Mouse (Mus musculus): Measurements from ENCODE around the gene Sh2d2a. TPM values are rescaled to one million over a fixed set of nuclear protein-coding genes. Genes with fewer than 3 reads are reported as not detected.
"Not testable (repeated sequence)": the region's sequence is repeated elsewhere in the genome, so short reads cannot be mapped to it uniquely, and the experiment has no call there.

The Sh2d2a gene
- polyA plus RNA-seq, 1 experiment from 2014 or later: 8.9 TPM

DNA sequence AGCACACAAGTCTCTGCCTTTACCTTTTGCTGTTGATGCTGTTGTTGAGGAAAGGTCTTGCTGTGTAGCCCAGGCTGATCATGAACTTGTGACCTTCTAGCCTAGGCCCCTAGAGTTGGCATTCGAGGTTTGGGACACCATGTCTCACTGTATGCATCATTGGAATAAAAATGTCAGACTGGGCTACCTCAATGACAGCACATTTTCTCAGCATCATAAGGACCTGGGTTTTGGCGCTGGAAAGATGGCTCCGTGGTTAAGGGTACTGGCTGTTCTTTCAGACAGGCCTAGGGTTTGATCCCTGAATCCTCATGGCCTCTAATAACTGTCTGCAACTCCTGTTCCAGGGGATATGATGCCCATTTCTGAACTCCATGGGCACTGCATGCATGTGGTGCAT is 53.2 kb downstream of the Sh2d2a start:
- H3K4me1 ChIP-seq (ENCODE audit: control insufficient read depth, insufficient read depth, low read length): no peaks in the 10 kb centered on the region
- no peak overlapping the region for H3K27ac ChIP-seq (ENCODE audit: low read length)

DNA sequence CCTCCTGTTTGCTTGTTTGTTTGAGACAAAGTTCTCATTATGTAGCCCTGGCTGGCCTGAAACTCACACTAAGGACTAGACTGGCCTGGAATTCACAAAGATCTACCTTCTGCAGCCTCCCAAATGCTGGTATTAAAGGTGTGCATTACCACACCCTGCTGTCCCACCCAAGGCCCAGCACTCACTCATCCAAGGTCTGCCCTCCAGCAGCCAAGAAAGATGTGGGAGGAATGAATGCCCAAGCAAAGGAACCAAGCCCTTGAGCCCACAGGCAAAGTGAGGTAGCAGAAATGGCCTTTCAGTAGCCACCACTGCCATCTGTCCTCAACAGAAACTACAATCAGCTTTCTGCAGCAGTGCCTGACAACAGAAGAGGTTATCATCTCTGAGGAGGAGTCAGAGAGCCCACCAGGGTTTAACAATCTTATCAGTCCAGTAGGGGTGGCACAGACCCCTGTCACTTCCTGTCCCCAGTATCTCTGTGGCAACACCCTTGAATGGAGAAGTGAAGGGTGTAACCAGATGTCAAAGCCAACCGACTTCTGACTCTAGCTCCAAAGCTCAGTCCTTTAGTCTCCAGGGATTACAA is 54.6 kb downstream of the Sh2d2a start:
- Histone ChIP-seq H3K4me2 (ENCODE audit: low read depth, low read length) (no peak overlapping the region), H3K4me1 (ENCODE audit: control insufficient read depth, insufficient read depth, low read length) (no peaks in the 10 kb centered on the region), H3K36me3 (ENCODE audit: control insufficient read depth, insufficient read depth) (no peaks in the 10 kb centered on the region), H3K27me3 (ENCODE audit: control insufficient read depth, insufficient read depth, low read length) (no peaks in the 10 kb centered on the region), H3K9ac (ENCODE audit: low read length) (no peak overlapping the region), H3K4me3 (ENCODE audit: low read length) (no peak overlapping the region), H3K9me3 (replicated peaks; ENCODE audit: control insufficient read depth, low read length) (no peaks in the 10 kb centered on the region), H3K27ac (ENCODE audit: low read length) (no peak overlapping the region)
- ATAC-seq (replicated peaks; ENCODE audit: extremely low read depth, insufficient read depth, low FRiP score): no peak
- WGBS: 9% methylated on average over 1 of the region's 1 CpGs

More for the DNA sequence above, 53.2 kb downstream of the Sh2d2a start:
- ATAC-seq (replicated peaks; ENCODE audit: extremely low read depth, insufficient read depth, low FRiP score): no peak
- H3K9me3 ChIP-seq (replicated peaks; ENCODE audit: control insufficient read depth, low read length): no peaks in the 10 kb centered on the region
- H3K27me3 ChIP-seq (ENCODE audit: control insufficient read depth, insufficient read depth, low read length): no peaks in the 10 kb centered on the region
- H3K9ac ChIP-seq (ENCODE audit: low read length): no peak overlapping the region
- no peaks in the 10 kb centered on the region for H3K36me3 ChIP-seq (ENCODE audit: control insufficient read depth, insufficient read depth)
- no peak overlapping the region for H3K4me3 ChIP-seq (ENCODE audit: low read length)
- whole genome bisulfite sequencing: 74% methylated on average over 3 of the region's 3 CpGs
- no peak overlapping the region for H3K4me2 ChIP-seq (ENCODE audit: low read depth, low read length)

DNA sequence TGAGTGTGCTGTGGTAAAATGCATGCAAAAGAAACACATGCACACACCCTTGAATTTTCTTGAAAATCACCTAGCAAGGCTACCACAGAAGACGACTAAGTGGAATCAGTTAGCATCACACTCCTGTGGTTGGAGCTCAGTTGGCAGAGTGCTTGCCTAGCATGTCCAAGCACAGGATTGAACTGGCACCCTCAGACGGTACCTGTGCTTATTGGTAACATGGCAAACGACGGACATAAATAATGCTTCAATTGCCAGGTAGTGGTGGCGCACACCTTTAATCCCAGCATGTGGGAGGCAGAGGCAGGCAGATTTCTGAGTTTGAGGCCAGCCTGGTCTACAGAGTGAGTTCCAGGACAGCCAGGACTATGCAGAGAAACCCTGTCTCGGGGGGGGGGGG is 55.4 kb downstream of the Sh2d2a start:
- ATAC-seq (replicated peaks; ENCODE audit: extremely low read depth, insufficient read depth, low FRiP score); H3K9me3 ChIP-seq (replicated peaks; ENCODE audit: control insufficient read depth, low read length); H3K27me3 ChIP-seq (ENCODE audit: control insufficient read depth, insufficient read depth, low read length); H3K36me3 ChIP-seq (ENCODE audit: control insufficient read depth, insufficient read depth); H3K9ac ChIP-seq (ENCODE audit: low read length); H3K4me3 ChIP-seq (ENCODE audit: low read length); H3K27ac ChIP-seq (ENCODE audit: low read length); H3K4me1 ChIP-seq (ENCODE audit: control insufficient read depth, insufficient read depth, low read length); H3K4me2 ChIP-seq (ENCODE audit: low read depth, low read length): not testable (repeated sequence)
- WGBS: 73% methylated on average over 6 of the region's 6 CpGs

DNA sequence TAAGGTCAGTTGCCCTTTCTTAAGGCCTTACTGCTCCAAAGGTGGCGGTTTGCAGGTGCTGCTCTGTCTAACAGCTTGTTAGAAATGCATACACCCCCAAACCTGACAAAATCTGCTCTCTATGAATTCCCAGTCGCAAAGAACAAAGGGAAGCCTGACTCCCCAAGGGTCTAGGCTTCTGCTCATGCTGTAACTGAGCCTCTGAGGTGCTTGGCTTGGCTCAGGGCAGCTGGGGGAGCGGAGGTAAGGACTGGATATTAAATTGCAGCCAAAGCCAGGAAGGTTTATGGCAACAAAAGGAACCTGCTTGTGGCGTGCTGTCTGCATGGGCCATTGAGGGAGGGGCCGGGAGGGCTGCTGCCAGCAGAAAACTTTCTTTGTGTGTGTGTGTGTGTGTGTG is 57.3 kb downstream of the Sh2d2a start:
- peaks cover 13% of the 10 kb centered on the region for H3K4me1 ChIP-seq (ENCODE audit: control insufficient read depth, insufficient read depth, low read length)
- no peak overlapping the region for H3K4me2 ChIP-seq (ENCODE audit: low read depth, low read length)
- WGBS: 61% methylated on average over 5 of the region's 5 CpGs
- no peaks in the 10 kb centered on the region for H3K36me3 ChIP-seq (ENCODE audit: control insufficient read depth, insufficient read depth)
- H3K27ac ChIP-seq (ENCODE audit: low read length): no peak overlapping the region
- H3K4me3 ChIP-seq (ENCODE audit: low read length): no peak overlapping the region
- no peaks in the 10 kb centered on the region for H3K27me3 ChIP-seq (ENCODE audit: control insufficient read depth, insufficient read depth, low read length)
- no peaks in the 10 kb centered on the region for H3K9me3 ChIP-seq (replicated peaks; ENCODE audit: control insufficient read depth, low read length)
- no peak for ATAC-seq (replicated peaks; ENCODE audit: extremely low read depth, insufficient read depth, low FRiP score)
- no peak overlapping the region for H3K9ac ChIP-seq (ENCODE audit: low read length)

Other genes with a start within 250 kb of the Sh2d2a start
- gene Arhgef11, start 229.2 kb upstream of the Sh2d2a start, polyA plus RNA-seq (2015; fragmentation: Nextera tagmentation; extraction: Ambion mirVana): 7.6 and 10.0 TPM in 2 replicates
- 0.71 and 0.87 TPM in 2 replicates for gene Lrrc71, start 98.1 kb upstream of the Sh2d2a start, polyA plus RNA-seq (2015; fragmentation: Nextera tagmentation; extraction: Ambion mirVana)
- 0.39 and 0.44 TPM in 2 replicates for gene Ntrk1, start 51.6 kb upstream of the Sh2d2a start, polyA plus RNA-seq (2015; fragmentation: Nextera tagmentation; extraction: Ambion mirVana)
- not detected in 2 replicates for gene Insrr, start 49.8 kb upstream of the Sh2d2a start, polyA plus RNA-seq (2015; fragmentation: Nextera tagmentation; extraction: Ambion mirVana)
- 19.4 and 21.5 TPM in 2 replicates for gene Pear1, start 22.4 kb upstream of the Sh2d2a start, polyA plus RNA-seq (2015; fragmentation: Nextera tagmentation; extraction: Ambion mirVana)
- 10.6 and 12.1 TPM in 2 replicates for gene Prcc, start 38.9 kb downstream of the Sh2d2a start, polyA plus RNA-seq (2015; fragmentation: Nextera tagmentation; extraction: Ambion mirVana)
- gene Hdgf, start 59.6 kb downstream of the Sh2d2a start, polyA plus RNA-seq (2015; fragmentation: Nextera tagmentation; extraction: Ambion mirVana): 74.3 and 134 TPM in 2 replicates
- gene Mrpl24, start 72.8 kb downstream of the Sh2d2a start, polyA plus RNA-seq (2015; fragmentation: Nextera tagmentation; extraction: Ambion mirVana): 66.1 and 68.4 TPM in 2 replicates
- 29.2 and 29.4 TPM in 2 replicates for gene Isg20l2, start 83.6 kb downstream of the Sh2d2a start, polyA plus RNA-seq (2015; fragmentation: Nextera tagmentation; extraction: Ambion mirVana)
- gene Rrnad1, start 84.0 kb downstream of the Sh2d2a start, polyA plus RNA-seq (2015; fragmentation: Nextera tagmentation; extraction: Ambion mirVana): 14.0 and 15.1 TPM in 2 replicates
- gene Crabp2, start 101.9 kb downstream of the Sh2d2a start, polyA plus RNA-seq (2015; fragmentation: Nextera tagmentation; extraction: Ambion mirVana): 7.8 and 10.1 TPM in 2 replicates
- 9.5 and 13.4 TPM in 2 replicates for gene Nes, start 124.3 kb downstream of the Sh2d2a start, polyA plus RNA-seq (2015; fragmentation: Nextera tagmentation; extraction: Ambion mirVana)
- 0.13 and 0.47 TPM in 2 replicates for gene Bcan, start 153.5 kb downstream of the Sh2d2a start, polyA plus RNA-seq (2015; fragmentation: Nextera tagmentation; extraction: Ambion mirVana)
- 0.18 TPM in 1 of 2 replicates, not detected in the other for gene Hapln2, start 180.8 kb downstream of the Sh2d2a start, polyA plus RNA-seq (2015; fragmentation: Nextera tagmentation; extraction: Ambion mirVana)
- gene Gpatch4, start 196.4 kb downstream of the Sh2d2a start, polyA plus RNA-seq (2015; fragmentation: Nextera tagmentation; extraction: Ambion mirVana): 19.3 and 21.3 TPM in 2 replicates
- gene Naxe, start 211.7 kb downstream of the Sh2d2a start, polyA plus RNA-seq (2015; fragmentation: Nextera tagmentation; extraction: Ambion mirVana): 155 and 169 TPM in 2 replicates
- 0.12 and 0.18 TPM in 2 replicates for gene Ttc24, start 231.5 kb downstream of the Sh2d2a start, polyA plus RNA-seq (2015; fragmentation: Nextera tagmentation; extraction: Ambion mirVana)
- gene Iqgap3, start 235.2 kb downstream of the Sh2d2a start, polyA plus RNA-seq (2015; fragmentation: Nextera tagmentation; extraction: Ambion mirVana): 23.6 and 27.8 TPM in 2 replicates

All from heart, embryonic 16.5 days (tissue).